Mouse (Mus musculus): ENCODE results near the gene Kat2b.
"Not testable (repeated sequence)": the region's sequence is repeated elsewhere in the genome, so short reads cannot be mapped to it uniquely, and the experiment has no call there.

The Kat2b gene

GRCm38 (mm10) chr17:53659230-53659629 lies 92.6 kb downstream of the Kat2b start:
- in situ Hi-C loops (cut with MboI, MseI): loop anchor here (5.0 kb wide), 1 partner anchor 97 kb away; no protein-coding TSS in a partner anchor

- in situ Hi-C loops (cut with MboI, MseI): loop anchor here (5.0 kb wide), 1 partner anchor 97 kb away; no protein-coding TSS in a partner anchor
Measured at GRCm38 (mm10) chr17:53659738-53660137, 93.1 kb downstream of the Kat2b start.

- in situ Hi-C loops (cut with MboI, MseI): no loop called here
Measured at GRCm38 (mm10) chr17:53661056-53661840, 94.6 kb downstream of the Kat2b start.

GRCm38 (mm10) chr17:53664267-53664666 lies 97.6 kb downstream of the Kat2b start:
- in situ Hi-C loops (cut with MboI, MseI): no loop called here

GRCm38 (mm10) chr17:53664703-53665382 lies 98.2 kb downstream of the Kat2b start:
- in situ Hi-C loops (cut with MboI, MseI): no loop called here

- in situ Hi-C loops (cut with MboI, MseI): no loop called here
Measured at GRCm38 (mm10) chr17:53670453-53670852, 103.8 kb downstream of the Kat2b start.

- in situ Hi-C loops (cut with MboI, MseI): loop anchor here (25.0 kb wide), 1 partner anchor 1866 kb away; no protein-coding TSS in a partner anchor
Measured at GRCm38 (mm10) chr17:53678716-53679115, 112.1 kb downstream of the Kat2b start.

- in situ Hi-C loops (cut with MboI, MseI): loop anchor here (5.0 to 25.0 kb wide), 2 partner anchors 51 to 1876 kb away; no protein-coding TSS in a partner anchor
Measured at GRCm38 (mm10) chr17:53688321-53688720, 121.7 kb downstream of the Kat2b start.

- in situ Hi-C loops (cut with MboI, MseI): loop anchor here (5.0 to 25.0 kb wide), 2 partner anchors 52 to 1877 kb away; no protein-coding TSS in a partner anchor
Measured at GRCm38 (mm10) chr17:53688877-53689802, 122.5 kb downstream of the Kat2b start, which contains the start of gene Sgo1. Sgo1 (minus strand) TSS chr17:53689333.

GRCm38 (mm10) chr17:53689946-53690345 lies 123.3 kb downstream of the Kat2b start:
- in situ Hi-C loops (cut with MboI, MseI): loop anchor here (5.0 to 25.0 kb wide), 2 partner anchors 53 to 1878 kb away; no protein-coding TSS in a partner anchor

GRCm38 (mm10) chr17:53694039-53694438 lies 127.4 kb downstream of the Kat2b start:
- in situ Hi-C loops (cut with MboI, MseI): loop anchor here (25.0 kb wide), 1 partner anchor 1882 kb away; no protein-coding TSS in a partner anchor

- in situ Hi-C loops (cut with MboI, MseI): loop anchor here (25.0 kb wide), 1 partner anchor 1885 kb away; no protein-coding TSS in a partner anchor
Measured at GRCm38 (mm10) chr17:53697521-53697920, 130.9 kb downstream of the Kat2b start.

GRCm38 (mm10) chr17:53714453-53714852 lies 147.8 kb downstream of the Kat2b start:
- in situ Hi-C loops (cut with MboI, MseI): no loop called here

GRCm38 (mm10) chr17:53715161-53715560 lies 148.5 kb downstream of the Kat2b start:
- in situ Hi-C loops (cut with MboI, MseI): not testable (repeated sequence)

- in situ Hi-C loops (cut with MboI, MseI): no loop called here
Measured at GRCm38 (mm10) chr17:53718474-53718873, 151.8 kb downstream of the Kat2b start.

GRCm38 (mm10) chr17:53718916-53719315 lies 152.3 kb downstream of the Kat2b start:
- in situ Hi-C loops (cut with MboI, MseI): not testable (repeated sequence)

Measured in regulatory T cell (primary cell).